Mouse (Mus musculus) liver, postnatal 0 days (tissue): Measurements from ENCODE around the gene Ptprk.

ENCODE experiments used
- CTCF ChIP-seq: sonication (generic); IDR thresholded peaks from 2 replicates; pipeline ENCODE4 v1.5.1; 2016; ENCODE audit warnings: antibody characterized with exemption, low read depth
- EP300 ChIP-seq: IDR thresholded peaks from 2 replicates; pipeline ENCODE4 v1.6.1; 2016; ENCODE audit warnings: antibody characterized with exemption, low read depth, mild to moderate bottlenecking

DNA sequence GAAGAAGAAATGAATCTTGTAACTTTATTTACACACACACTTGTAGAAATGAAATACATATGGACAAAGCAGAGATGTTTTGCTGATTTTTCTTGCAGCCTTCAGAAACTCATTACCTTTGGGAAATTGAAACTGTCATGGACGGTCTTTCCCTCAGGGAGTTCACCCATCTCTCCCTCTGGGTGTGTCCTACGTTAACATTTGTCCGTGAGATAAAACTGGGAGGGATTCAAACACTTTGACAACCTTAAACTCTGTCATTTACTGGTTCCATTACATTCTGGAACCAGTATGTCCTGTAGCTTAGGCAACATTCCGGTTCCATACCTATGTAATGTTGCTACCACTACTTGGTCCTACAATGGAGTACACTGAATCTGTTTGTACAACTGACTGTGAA lies 513.8 kb downstream of the Ptprk start:
- TF ChIP-seq CTCF (no peak), EP300 (no peak)
